Mouse (Mus musculus) bone marrow, adult 2 months (tissue): ENCODE data around the gene Golga3. TPM values are rescaled to one million over a fixed set of nuclear protein-coding genes. Genes with fewer than 3 reads are reported as not detected.

Experiments used
- H3K27ac ChIP-seq: fragments of 200-500 bp; 2 replicates; pipeline ENCODE4 v1.5.1; 2012; ENCODE audit warnings: low read depth, mild to moderate bottlenecking, control low read depth, inconsistent platforms, low read length; ENCODE audit not compliant: control insufficient read depth, poor library complexity, insufficient read depth
- H3K4me1 ChIP-seq: fragments of 200-500 bp; 2 replicates; pipeline ENCODE4 v1.6.1; 2011; ENCODE audit warnings: low read length; ENCODE audit not compliant: control insufficient read depth, insufficient read depth
- H3K4me3 ChIP-seq: fragments of 200-500 bp; replicated peaks from 2 replicates; pipeline ENCODE3; 2011; ENCODE audit warnings: mild to moderate bottlenecking, low read depth, low read length, control low read depth; ENCODE audit not compliant: control insufficient read depth
- CTCF ChIP-seq: fragments of 200-500 bp; IDR thresholded peaks from 2 replicates; pipeline ENCODE4 v1.5.1; 2011; ENCODE audit warnings: low read length, control low read depth; ENCODE audit not compliant: control insufficient read depth, insufficient read depth
- POLR2A ChIP-seq: fragments of 200-500 bp; IDR thresholded peaks from 2 replicates; pipeline ENCODE4 v1.6.1; 2011; ENCODE audit warnings: low read depth, mild to moderate bottlenecking, control low read depth, low read length, borderline replicate concordance; ENCODE audit not compliant: control insufficient read depth
- WGBS: fragments of 180-500 bp; shearing (Covaris S2); methylation state at CpG from one replicate; pipeline ENCODE4 v1.1.7; 2018; 5-methylcytosine and 5-hydroxymethylcytosine counted together
- polyA plus RNA-seq: library from polyadenylated mRNA; stranded (reverse); fragments of >200 nt; gene quantifications from 2 replicates; pipeline ENCODE4 v1.2.4, GENCODE M21; 2011; ENCODE audit warnings: low replicate concordance; ENCODE audit not compliant: missing spikeins, insufficient read depth, insufficient read length

The Golga3 gene
- polyA plus RNA-seq, 1 experiment: 11.2 TPM

GRCm38 (mm10) chr5:110266941-110267340 is 90.4 kb downstream of the Golga3 start:
- Histone ChIP-seq H3K27ac (no peak overlapping the region), H3K4me3 (no peak overlapping the region), H3K4me1 (no peaks in the 10 kb centered on the region; the same call in 1 of the 2 replicates)
- WGBS: 90% methylated on average over 4 of the region's 4 CpGs
- TF ChIP-seq CTCF: no peak
- TF ChIP-seq POLR2A: no peak

GRCm38 (mm10) chr5:110269141-110270101 is 92.9 kb downstream of the Golga3 start, which contains the start of gene Pgam5:
Gene Pgam5, minus strand, starts transcription at chr5:110269913.
- H3K4me3 ChIP-seq: peak within 1 kb of the TSS; percentile 94
- WGBS: 1% methylated on average over 66 of the region's 66 CpGs

GRCm38 (mm10) chr5:110270242-110270641 is 93.7 kb downstream of the Golga3 start:
- WGBS: 93% methylated on average over 6 of the region's 6 CpGs
- TF ChIP-seq POLR2A (no peak), CTCF (no peak)
- Histone ChIP-seq H3K4me1 (no peaks in the 10 kb centered on the region; the same call in 1 of the 2 replicates), H3K4me3 (no peak overlapping the region), H3K27ac (no peak overlapping the region)

More at GRCm38 (mm10) chr5:110269141-110270101, 92.9 kb downstream of the Golga3 start, which contains the start of gene Pgam5:
- Histone ChIP-seq H3K4me1 (no peaks in the 10 kb centered on the region; the same call in 1 of the 2 replicates), H3K27ac (peak within 1 kb of the TSS; percentile 64; the same call in 1 of the 2 replicates)
- TF ChIP-seq CTCF (peak; percentile 75), POLR2A (peak; percentile 66; the same call in 1 of the 2 replicates)

- Histone ChIP-seq H3K4me3 (no peak overlapping the region), H3K27ac (no peak overlapping the region), H3K4me1 (no peaks in the 10 kb centered on the region)
- TF ChIP-seq POLR2A (no peak), CTCF (no peak)
- WGBS: 78% methylated on average over 4 of the region's 4 CpGs
Observed at GRCm38 (mm10) chr5:110274147-110274546, 97.6 kb downstream of the Golga3 start.

GRCm38 (mm10) chr5:110274846-110275245 is 98.3 kb downstream of the Golga3 start:
- Histone ChIP-seq H3K4me3 (no peak overlapping the region), H3K4me1 (no peaks in the 10 kb centered on the region), H3K27ac (no peak overlapping the region)
- no peak for TF ChIP-seq CTCF
- TF ChIP-seq POLR2A: no peak
- 62% methylated on average over 2 of the region's 2 CpGs for WGBS

Other genes with a start within 250 kb of the Golga3 start
- gene Zfp932, start 180.2 kb upstream of the Golga3 start, polyA plus RNA-seq: 6.3 and 11.5 TPM in 2 replicates
- gene Gm17655, start 104.2 kb upstream of the Golga3 start, polyA plus RNA-seq: 0.54 TPM in 1 of 2 replicates, not detected in the other
- 0.45 TPM in 1 of 2 replicates, not detected in the other for gene Gm35315, start 82.3 kb upstream of the Golga3 start, polyA plus RNA-seq
- gene Plcxd1, start 76.7 kb upstream of the Golga3 start, polyA plus RNA-seq: not detected in 2 replicates
- 30.6 and 70.2 TPM in 2 replicates for gene Gtpbp6, start 68.5 kb upstream of the Golga3 start, polyA plus RNA-seq
- gene Zfp605, start 66.6 kb upstream of the Golga3 start, polyA plus RNA-seq: 1.5 and 3.3 TPM in 2 replicates
- 26.9 and 42.5 TPM in 2 replicates for gene Chfr, start 40.9 kb upstream of the Golga3 start, polyA plus RNA-seq
- 10.0 and 21.0 TPM in 2 replicates for gene Ankle2, start 54.3 kb downstream of the Golga3 start, polyA plus RNA-seq
- gene Pgam5, start 93.2 kb downstream of the Golga3 start, polyA plus RNA-seq: 12.9 and 24.3 TPM in 2 replicates
- gene Pxmp2, start 109.5 kb downstream of the Golga3 start, polyA plus RNA-seq: 7.9 and 33.1 TPM in 2 replicates
- 39.8 and 57.3 TPM in 2 replicates for gene Pole, start 109.6 kb downstream of the Golga3 start, polyA plus RNA-seq
- 1.0 and 1.3 TPM in 2 replicates for gene P2rx2, start 166.5 kb downstream of the Golga3 start, polyA plus RNA-seq
- not detected in 2 replicates for gene Lrcol1, start 168.0 kb downstream of the Golga3 start, polyA plus RNA-seq